Mouse (Mus musculus) embryonic facial prominence, embryonic 14.5 days (tissue): ENCODE data around the gene Runx1. TPM values are rescaled to one million over a fixed set of nuclear protein-coding genes. Genes with fewer than 3 reads are reported as not detected.

Source experiments
- ATAC-seq: fragments of 200-750 bp; cut with Nextera tagmentation; 2 replicates; pipeline ENCODE4 v1.8.0; 2017; ENCODE audit warnings: low read depth, moderate number of reproducible peaks, moderate TSS enrichment
- DNase-seq: peaks from one replicate; pipeline ENCODE4 v3.0.0-alpha.2; 2015; ENCODE audit warnings: low spot score
- H3K27ac ChIP-seq: fragments of 300-500 bp; sonication (generic); replicated peaks from 2 replicates; pipeline ENCODE4 v1.5.1; 2014; ENCODE audit warnings: low read depth, mild to moderate bottlenecking, low read length, moderate library complexity
- H3K27me3 ChIP-seq: fragments of 300-500 bp; sonication (generic); replicated peaks from 2 replicates; pipeline ENCODE4 v1.6.1; 2014; ENCODE audit warnings: low read length; ENCODE audit not compliant: control insufficient read depth, insufficient read depth
- H3K36me3 ChIP-seq: fragments of 300-500 bp; sonication (generic); 2 replicates; pipeline ENCODE4 v1.6.1; 2014; ENCODE audit warnings: low read length, mixed read lengths; ENCODE audit not compliant: control insufficient read depth, insufficient read depth
- H3K4me1 ChIP-seq: fragments of 300-500 bp; sonication (generic); 2 replicates; pipeline ENCODE4 v1.6.1; 2014; ENCODE audit warnings: antibody characterized with exemption, low read length; ENCODE audit not compliant: control insufficient read depth, insufficient read depth
- H3K4me2 ChIP-seq: fragments of 300-500 bp; sonication (generic); 2 replicates; pipeline ENCODE4 v1.6.1; 2014; ENCODE audit warnings: low read depth, mild to moderate bottlenecking, low read length, moderate library complexity, mixed read lengths
- H3K4me3 ChIP-seq: fragments of 300-500 bp; sonication (generic); 2 replicates; pipeline ENCODE4 v1.5.1; 2014; ENCODE audit warnings: low read depth, mild to moderate bottlenecking, low read length
- H3K9ac ChIP-seq: fragments of 300-500 bp; sonication (generic); 2 replicates; pipeline ENCODE4 v1.6.1; 2014; ENCODE audit warnings: low read depth, mild to moderate bottlenecking, low read length, moderate library complexity, mixed read lengths
- H3K9me3 ChIP-seq: fragments of 300-500 bp; sonication (generic); 2 replicates; pipeline ENCODE4 v1.6.1; 2016; ENCODE audit warnings: low read length; ENCODE audit not compliant: control insufficient read depth
- WGBS: fragments of 180-500 bp; shearing (Covaris S2); extraction: QIAGEN DNeasy Blood & Tissue Kit; methylation state at CpG from one replicate; pipeline ENCODE4 v1.1.7; 2014; 5-methylcytosine and 5-hydroxymethylcytosine counted together
- polyA plus RNA-seq: library from polyadenylated mRNA; unstranded; fragments of >200 nt; fragmentation: Nextera tagmentation; extraction: Ambion mirVana; gene quantifications from 2 replicates; pipeline ENCODE4 v1.2.1, GENCODE M21; 2014

Runx1 gene
- polyA plus RNA-seq, 1 experiment from 2014 or later, result 13.7 TPM

DNA sequence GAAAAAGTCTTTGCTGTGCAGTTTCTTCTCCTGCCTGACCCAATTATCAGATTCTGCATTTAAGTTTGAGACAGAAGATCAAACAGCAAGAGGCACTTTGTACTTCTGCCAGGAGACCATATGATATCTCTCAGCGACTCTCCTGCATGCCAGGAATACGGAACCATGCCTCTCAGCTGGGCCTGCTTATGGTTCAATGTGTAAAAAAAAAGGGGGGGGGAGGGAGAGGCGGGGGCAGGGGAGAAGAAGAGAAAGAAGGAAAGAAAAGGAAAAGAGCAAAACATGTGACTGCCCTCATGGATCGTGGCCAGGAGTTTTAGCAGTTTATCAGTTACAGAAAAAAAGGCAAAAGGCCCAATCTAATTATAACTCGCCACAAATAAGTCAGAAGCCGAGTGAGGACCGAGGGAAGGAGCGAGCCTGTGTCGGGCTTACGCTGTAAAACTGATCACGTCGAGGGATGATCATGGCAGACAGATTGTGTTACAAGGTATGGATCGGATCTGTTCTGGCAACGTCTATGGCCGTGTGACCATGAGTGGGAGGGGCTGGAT is 63.9 kb downstream of the Runx1 start:
- DNase-seq, result peak; percentile 76
- no peak overlapping the region; the same call in 1 of the 2 replicates for H3K9ac ChIP-seq
- peak overlapping the region; percentile 30 for H3K4me2 ChIP-seq
- H3K36me3 ChIP-seq, result no peaks in the 10 kb centered on the region
- ATAC-seq, result no peak; the same call in 1 of the 2 replicates
- H3K9me3 ChIP-seq, result no peaks in the 10 kb centered on the region
- 35% methylated on average over 15 of the region's 15 CpGs for WGBS
- no peak overlapping the region for H3K4me3 ChIP-seq
- no peaks in the 10 kb centered on the region for H3K27me3 ChIP-seq
- H3K27ac ChIP-seq, result no peak overlapping the region
- H3K4me1 ChIP-seq, result peaks cover 7% of the 10 kb centered on the region

- DNase-seq (no peak), ATAC-seq (no peak)
- WGBS, result 87% methylated on average over 3 of the region's 3 CpGs
- no peak overlapping the region for H3K4me3 ChIP-seq
- H3K4me2 ChIP-seq, result no peak overlapping the region
- no peaks in the 10 kb centered on the region for H3K27me3 ChIP-seq
- no peaks in the 10 kb centered on the region for H3K9me3 ChIP-seq
- no peak overlapping the region for H3K9ac ChIP-seq
- no peak overlapping the region for H3K27ac ChIP-seq
- peaks cover 7% of the 10 kb centered on the region for H3K4me1 ChIP-seq
- no peaks in the 10 kb centered on the region for H3K36me3 ChIP-seq
Observed at GRCm38 (mm10) chr16:92760091-92760490, 65.9 kb downstream of the Runx1 start.

DNA sequence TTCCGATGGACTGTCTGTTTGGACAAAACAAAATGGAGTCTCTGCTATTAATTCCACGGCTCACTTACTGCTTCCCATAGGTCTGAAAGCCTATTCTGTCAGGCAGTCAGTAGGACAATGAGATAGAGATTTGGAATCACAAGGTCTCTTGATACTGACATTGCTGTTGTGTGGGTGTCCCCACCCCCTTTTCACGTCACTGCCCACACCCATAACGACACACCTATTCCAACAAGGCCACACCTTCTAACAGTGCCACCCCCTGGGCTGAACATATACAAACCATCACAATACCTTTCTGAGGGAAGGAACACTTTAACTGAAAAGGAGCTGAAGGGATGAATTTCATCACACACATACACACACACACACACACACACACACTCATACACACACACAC is 68.4 kb downstream of the Runx1 start:
- Histone ChIP-seq H3K27ac (no peak overlapping the region), H3K4me2 (no peak overlapping the region), H3K9ac (no peak overlapping the region), H3K4me1 (peaks cover 14% of the 10 kb centered on the region), H3K27me3 (no peaks in the 10 kb centered on the region), H3K4me3 (no peak overlapping the region), H3K36me3 (no peaks in the 10 kb centered on the region), H3K9me3 (no peaks in the 10 kb centered on the region)
- ATAC-seq, result no peak
- no peak for DNase-seq
- WGBS, result 80% methylated on average over 4 of the region's 4 CpGs

GRCm38 (mm10) chr16:92753944-92754343 is 72.0 kb downstream of the Runx1 start:
- no peak for DNase-seq
- Histone ChIP-seq H3K4me3 (no peak overlapping the region), H3K36me3 (no peaks in the 10 kb centered on the region), H3K4me1 (peaks cover 7% of the 10 kb centered on the region; the same call in 1 of the 2 replicates), H3K27me3 (no peaks in the 10 kb centered on the region), H3K4me2 (no peak overlapping the region), H3K9me3 (no peaks in the 10 kb centered on the region), H3K9ac (no peak overlapping the region), H3K27ac (no peak overlapping the region)
- no peak for ATAC-seq
- 63% methylated on average over 3 of the region's 3 CpGs for WGBS

- Histone ChIP-seq H3K27me3 (no peaks in the 10 kb centered on the region), H3K4me1 (peaks cover 7% of the 10 kb centered on the region; the same call in 1 of the 2 replicates), H3K4me2 (no peak overlapping the region), H3K9ac (no peak overlapping the region), H3K9me3 (no peaks in the 10 kb centered on the region), H3K4me3 (no peak overlapping the region), H3K27ac (no peak overlapping the region), H3K36me3 (no peaks in the 10 kb centered on the region)
- DNase-seq, result no peak
- 81% methylated on average over 8 of the region's 8 CpGs for WGBS
- no peak for ATAC-seq
Observed at GRCm38 (mm10) chr16:92753139-92753538, 72.8 kb downstream of the Runx1 start.

GRCm38 (mm10) chr16:92748272-92748671 is 77.7 kb downstream of the Runx1 start:
- Histone ChIP-seq H3K36me3 (no peaks in the 10 kb centered on the region), H3K4me1 (peaks cover 19% of the 10 kb centered on the region), H3K9ac (no peak overlapping the region), H3K27ac (no peak overlapping the region), H3K4me2 (no peak overlapping the region), H3K9me3 (no peaks in the 10 kb centered on the region), H3K27me3 (no peaks in the 10 kb centered on the region), H3K4me3 (no peak overlapping the region)
- 90% methylated on average over 1 of the region's 1 CpGs for WGBS
- ATAC-seq (no peak), DNase-seq (no peak)

DNA sequence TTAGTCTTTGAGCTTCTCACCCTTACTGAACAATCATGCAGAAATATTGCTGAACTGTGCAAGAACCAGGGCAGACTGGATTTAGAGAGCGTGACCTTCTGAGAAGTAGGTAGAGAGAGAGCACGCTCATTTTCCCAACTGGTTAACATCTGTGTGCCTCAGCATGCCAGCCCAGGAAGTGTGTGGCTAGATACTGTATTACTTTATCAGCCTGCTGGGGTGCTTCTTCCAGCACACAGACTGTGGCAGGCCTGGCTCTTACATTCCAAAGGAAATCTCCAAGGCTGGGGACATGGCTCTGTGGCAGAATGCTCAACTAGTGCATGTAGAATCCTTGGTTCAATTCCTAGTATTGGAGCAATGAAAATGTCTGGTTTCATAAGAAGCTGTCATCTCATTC is 78.9 kb downstream of the Runx1 start:
- DNase-seq (no peak), ATAC-seq (no peak)
- Histone ChIP-seq H3K4me2 (no peak overlapping the region), H3K27ac (no peak overlapping the region), H3K27me3 (no peaks in the 10 kb centered on the region), H3K4me3 (no peak overlapping the region), H3K36me3 (no peaks in the 10 kb centered on the region), H3K9me3 (no peaks in the 10 kb centered on the region), H3K9ac (no peak overlapping the region), H3K4me1 (peaks cover 19% of the 10 kb centered on the region)
- 69% methylated on average over 2 of the region's 2 CpGs for WGBS

GRCm38 (mm10) chr16:92745239-92745638 is 80.7 kb downstream of the Runx1 start:
- ATAC-seq, result peak; percentile 37; the same call in 1 of the 2 replicates
- 64% methylated on average over 3 of the region's 3 CpGs for WGBS
- H3K27ac ChIP-seq, result 0 out of 2 replicates have a peak overlapping the region, but pooled peaks have one; percentile 34
- H3K36me3 ChIP-seq, result no peaks in the 10 kb centered on the region
- H3K4me2 ChIP-seq, result no peak overlapping the region
- no peaks in the 10 kb centered on the region for H3K9me3 ChIP-seq
- H3K27me3 ChIP-seq, result no peaks in the 10 kb centered on the region
- no peak overlapping the region for H3K4me3 ChIP-seq
- no peak for DNase-seq
- no peak overlapping the region for H3K9ac ChIP-seq
- peaks cover 27% of the 10 kb centered on the region for H3K4me1 ChIP-seq

DNA sequence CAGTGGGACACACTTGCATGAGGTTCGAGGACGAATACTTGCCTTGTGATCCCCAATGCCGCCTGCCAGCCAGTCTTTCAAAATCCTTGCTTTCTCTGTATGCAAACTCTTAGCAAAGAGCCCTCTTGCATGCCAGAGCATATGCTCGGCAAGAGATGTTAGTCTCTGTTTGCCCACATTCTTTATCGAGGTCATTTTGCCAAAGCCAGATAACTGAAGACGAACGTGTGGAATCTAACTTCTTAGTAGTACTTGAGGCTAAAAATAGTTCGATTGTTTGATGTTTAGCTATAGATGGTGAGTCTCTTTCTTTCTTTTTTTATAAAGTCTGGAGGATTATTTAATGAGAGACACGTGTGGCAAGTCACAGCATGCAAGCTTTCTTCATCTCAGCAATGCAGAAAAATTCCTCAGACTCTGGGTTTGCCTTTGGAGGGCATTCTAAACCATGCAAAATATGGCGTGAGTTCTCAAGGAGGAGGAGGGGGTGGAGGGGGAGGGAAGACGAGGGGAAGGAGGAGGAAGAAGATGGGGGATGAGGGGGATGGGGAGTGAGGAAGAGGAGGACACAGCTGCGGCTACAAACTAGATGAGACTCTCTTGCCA is 81.7 kb downstream of the Runx1 start:
- Histone ChIP-seq H3K27ac (peak overlapping the region; percentile 57), H3K27me3 (no peaks in the 10 kb centered on the region), H3K36me3 (no peaks in the 10 kb centered on the region), H3K4me1 (peaks cover 34% of the 10 kb centered on the region), H3K4me2 (peak overlapping the region; percentile 11; the same call in 1 of the 2 replicates), H3K9me3 (no peaks in the 10 kb centered on the region), H3K4me3 (no peak overlapping the region), H3K9ac (no peak overlapping the region)
- DNase-seq, result peak; percentile 81
- WGBS, result 35% methylated on average over 12 of the region's 12 CpGs
- peak; percentile 41; the same call in 1 of the 2 replicates for ATAC-seq
